Mouse (Mus musculus) limb, embryonic 14.5 days (tissue): ENCODE results near the gene Gdpd3. TPM values are rescaled to one million over a fixed set of nuclear protein-coding genes. Genes with fewer than 3 reads are reported as not detected.

Experiments used
- ATAC-seq: fragments of 200-750 bp; cut with Nextera tagmentation; 2 replicates; pipeline ENCODE4 v1.8.0; 2017; ENCODE audit warnings: low read depth, moderate number of reproducible peaks, moderate TSS enrichment; ENCODE audit not compliant: low FRiP score
- DNase-seq: peaks from one replicate; pipeline ENCODE4 v3.0.0-alpha.2; 2015; ENCODE audit warnings: low spot score
- H3K27ac ChIP-seq: fragments of 300-500 bp; sonication (generic); replicated peaks from 2 replicates; pipeline ENCODE4 v1.5.1; 2014; ENCODE audit warnings: low read depth, mild to moderate bottlenecking, low read length, moderate library complexity, mixed read lengths
- H3K27me3 ChIP-seq: fragments of 300-500 bp; sonication (generic); 2 replicates; pipeline ENCODE4 v1.6.1; 2014; ENCODE audit warnings: low read length, mixed read lengths; ENCODE audit not compliant: control insufficient read depth, insufficient read depth
- H3K36me3 ChIP-seq: fragments of 300-500 bp; sonication (generic); 2 replicates; pipeline ENCODE4 v1.6.1; 2014; ENCODE audit warnings: mild to moderate bottlenecking, low read length, moderate library complexity, mixed read lengths; ENCODE audit not compliant: control insufficient read depth, insufficient read depth
- H3K4me1 ChIP-seq: fragments of 300-500 bp; sonication (generic); 2 replicates; pipeline ENCODE4 v1.6.1; 2014; ENCODE audit warnings: antibody characterized with exemption, low read length, mixed read lengths; ENCODE audit not compliant: control insufficient read depth, insufficient read depth
- H3K4me2 ChIP-seq: fragments of 300-500 bp; sonication (generic); replicated peaks from 2 replicates; pipeline ENCODE4 v1.6.1; 2014; ENCODE audit warnings: low read depth, mild to moderate bottlenecking, low read length, moderate library complexity; ENCODE audit not compliant: severe bottlenecking
- H3K4me3 ChIP-seq: fragments of 300-500 bp; sonication (generic); replicated peaks from 2 replicates; pipeline ENCODE4 v1.5.1; 2014; ENCODE audit warnings: low read length
- H3K9ac ChIP-seq: fragments of 300-500 bp; sonication (generic); 2 replicates; pipeline ENCODE4 v1.6.1; 2014; ENCODE audit warnings: mild to moderate bottlenecking, low read depth, low read length, moderate library complexity; ENCODE audit not compliant: severe bottlenecking
- H3K9me3 ChIP-seq: fragments of 300-500 bp; sonication (generic); 2 replicates; pipeline ENCODE4 v1.6.1; 2016; ENCODE audit warnings: low read length; ENCODE audit not compliant: control insufficient read depth
- POLR2A ChIP-seq: fragments of 200-500 bp; IDR thresholded peaks from 2 replicates; pipeline ENCODE4 v1.8.0; 2012; ENCODE audit warnings: inconsistent platforms, mild to moderate bottlenecking, moderate library complexity, borderline replicate concordance; ENCODE audit not compliant: insufficient read depth, insufficient read length; ENCODE audit errors: extremely low read depth
- WGBS: fragments of 180-500 bp; shearing (Covaris S2); extraction: QIAGEN DNeasy Blood & Tissue Kit; methylation state at CpG from one replicate; pipeline ENCODE4 v1.1.7; 2014; 5-methylcytosine and 5-hydroxymethylcytosine counted together
- polyA plus RNA-seq, 2 experiments: library from polyadenylated mRNA; depleted of rRNA in 1 of 2; stranded (reverse) in 1 of 2; unstranded in 1 of 2; fragments of >200 nt; fragmentation: Nextera tagmentation in 1 of 2; extraction: Ambion mirVana in 1 of 2; gene quantifications; 2 replicates each; pipeline versions ENCODE4 v1.2.1 to v1.2.3; 2012 to 2014

Gdpd3 gene
- polyA plus RNA-seq, 2 experiments, result 3.2 to 13.6 TPM

GRCm38 (mm10) chr7:126809723-126810369, 43.7 kb downstream of the Gdpd3 start:
- 60% methylated on average over 5 of the region's 5 CpGs for WGBS
- no peak for ATAC-seq
- H3K27ac ChIP-seq, result no peak overlapping the region
- H3K36me3 ChIP-seq, result no peaks in the 10 kb centered on the region
- TF ChIP-seq POLR2A, result no peak
- H3K4me3 ChIP-seq, result peak overlapping the region; percentile 59
- peaks cover 14% of the 10 kb centered on the region for H3K4me1 ChIP-seq
- H3K4me2 ChIP-seq, result peak overlapping the region; percentile 78
- DNase-seq, result no peak
- H3K9me3 ChIP-seq, result no peaks in the 10 kb centered on the region
- no peaks in the 10 kb centered on the region for H3K27me3 ChIP-seq
- peak overlapping the region; percentile 74; the same call in 1 of the 2 replicates for H3K9ac ChIP-seq

GRCm38 (mm10) chr7:126815726-126816222, 49.6 kb downstream of the Gdpd3 start:
- no peaks in the 10 kb centered on the region for H3K27me3 ChIP-seq
- no peak overlapping the region for H3K4me3 ChIP-seq
- H3K36me3 ChIP-seq, result no peaks in the 10 kb centered on the region
- H3K27ac ChIP-seq, result no peak overlapping the region
- TF ChIP-seq POLR2A, result no peak
- no peak overlapping the region for H3K4me2 ChIP-seq
- WGBS, result 64% methylated on average over 8 of the region's 8 CpGs
- no peak for ATAC-seq
- no peaks in the 10 kb centered on the region for H3K9me3 ChIP-seq
- H3K9ac ChIP-seq, result no peak overlapping the region
- no peak for DNase-seq
- no peaks in the 10 kb centered on the region for H3K4me1 ChIP-seq

- Histone ChIP-seq H3K27me3 (no peaks in the 10 kb centered on the region), H3K27ac (no peak overlapping the region), H3K4me1 (no peaks in the 10 kb centered on the region), H3K36me3 (no peaks in the 10 kb centered on the region), H3K4me3 (no peak overlapping the region), H3K9ac (no peak overlapping the region), H3K4me2 (no peak overlapping the region), H3K9me3 (no peaks in the 10 kb centered on the region)
- no peak for ATAC-seq
- WGBS, result 79% methylated on average over 8 of the region's 8 CpGs
- TF ChIP-seq POLR2A, result no peak
- no peak for DNase-seq
Observed at GRCm38 (mm10) chr7:126816494-126816893, 50.4 kb downstream of the Gdpd3 start.

GRCm38 (mm10) chr7:126817595-126817994, 51.5 kb downstream of the Gdpd3 start:
- Histone ChIP-seq H3K4me2 (no peak overlapping the region), H3K4me3 (no peak overlapping the region), H3K9me3 (no peaks in the 10 kb centered on the region), H3K27ac (no peak overlapping the region), H3K9ac (no peak overlapping the region), H3K4me1 (no peaks in the 10 kb centered on the region), H3K27me3 (no peaks in the 10 kb centered on the region), H3K36me3 (no peaks in the 10 kb centered on the region)
- no peak for ATAC-seq
- WGBS, result 82% methylated on average over 7 of the region's 7 CpGs
- no peak for DNase-seq
- TF ChIP-seq POLR2A, result no peak

GRCm38 (mm10) chr7:126818818-126819217, 52.7 kb downstream of the Gdpd3 start:
- ATAC-seq, result no peak
- no peak for TF ChIP-seq POLR2A
- Histone ChIP-seq H3K9me3 (no peaks in the 10 kb centered on the region), H3K9ac (no peak overlapping the region), H3K4me1 (0 out of 2 replicates have a peak, but pooled peaks cover 3% of the 10 kb centered on the region), H3K27me3 (peaks cover 9% of the 10 kb centered on the region; the same call in 1 of the 2 replicates), H3K4me3 (no peak overlapping the region), H3K36me3 (no peaks in the 10 kb centered on the region), H3K27ac (no peak overlapping the region), H3K4me2 (no peak overlapping the region)
- WGBS, result 40% methylated on average over 1 of the region's 1 CpGs
- DNase-seq, result no peak
